Mouse (Mus musculus) hindbrain, postnatal 0 days (tissue): ENCODE measurements around the gene Wdr59. TPM values are rescaled to one million over a fixed set of nuclear protein-coding genes. Genes with fewer than 3 reads are reported as not detected.

ENCODE experiments used
- ATAC-seq: fragments of 200-750 bp; cut with Nextera tagmentation; 2 replicates; pipeline ENCODE4 v1.8.0; 2017; ENCODE audit warnings: mild to moderate bottlenecking, moderate TSS enrichment, moderate library complexity
- DNase-seq: peaks from one replicate; pipeline ENCODE4 v3.0.0-alpha.2; 2015; ENCODE audit warnings: low spot score
- H3K27ac ChIP-seq: fragments of 300-500 bp; sonication (generic); 2 replicates; pipeline ENCODE4 v1.5.1; 2014; ENCODE audit warnings: mild to moderate bottlenecking
- H3K27me3 ChIP-seq: fragments of 300-500 bp; sonication (generic); 2 replicates; pipeline ENCODE4 v1.6.1; 2014; ENCODE audit warnings: low read length, mixed read lengths; ENCODE audit not compliant: insufficient read depth
- H3K36me3 ChIP-seq: fragments of 300-500 bp; sonication (generic); 2 replicates; pipeline ENCODE4 v1.6.1; 2014; ENCODE audit warnings: low read length, mixed read lengths; ENCODE audit not compliant: insufficient read depth
- H3K4me1 ChIP-seq: fragments of 300-500 bp; sonication (generic); 2 replicates; pipeline ENCODE4 v1.6.1; 2014; ENCODE audit warnings: antibody characterized with exemption, low read length, mixed read lengths; ENCODE audit not compliant: insufficient read depth
- H3K4me2 ChIP-seq: fragments of 300-500 bp; sonication (generic); 2 replicates; pipeline ENCODE4 v1.6.1; 2014; ENCODE audit warnings: low read depth, mild to moderate bottlenecking, low read length, moderate library complexity, mixed read lengths
- H3K4me3 ChIP-seq: fragments of 300-500 bp; sonication (generic); 2 replicates; pipeline ENCODE4 v1.5.1; 2014; ENCODE audit warnings: low read length
- H3K9ac ChIP-seq: fragments of 300-500 bp; sonication (generic); replicated peaks from 2 replicates; pipeline ENCODE4 v1.6.1; 2014; ENCODE audit warnings: mild to moderate bottlenecking, low read length, moderate library complexity, mixed read lengths
- H3K9me3 ChIP-seq: fragments of 300-500 bp; sonication (generic); 2 replicates; pipeline ENCODE4 v1.6.1; 2016; ENCODE audit warnings: low read length, mixed read lengths
- CTCF ChIP-seq: IDR thresholded peaks from 2 replicates; pipeline ENCODE4 v1.5.1; 2016; ENCODE audit warnings: antibody characterized with exemption, control low read depth, low read depth
- WGBS: fragments of 180-500 bp; shearing (Covaris S2); extraction: QIAGEN DNeasy Blood & Tissue Kit; methylation state at CpG from one replicate; pipeline ENCODE4 v1.1.7; 2014; 5-methylcytosine and 5-hydroxymethylcytosine counted together
- polyA plus RNA-seq: library from polyadenylated mRNA; unstranded; fragments of >200 nt; fragmentation: Nextera tagmentation; extraction: Ambion mirVana; gene quantifications from 2 replicates; pipeline ENCODE4 v1.2.1, GENCODE M21; 2015
- total RNA-seq: library from RNA; depleted of rRNA; stranded (reverse); fragments of >200 nt; gene quantifications from 2 replicates; pipeline ENCODE4 v1.2.3, GENCODE M21; 2014

The Wdr59 gene
- total and polyA plus RNA-seq, 2 experiments from 2014 or later: 6.4 to 15.0 TPM

GRCm38 (mm10) chr8:111531621-111532020, 9.7 kb upstream of the Wdr59 start:
- Histone ChIP-seq H3K9ac (no peak overlapping the region), H3K9me3 (no peaks in the 10 kb centered on the region), H3K36me3 (no peaks in the 10 kb centered on the region), H3K4me1 (no peaks in the 10 kb centered on the region), H3K27me3 (no peaks in the 10 kb centered on the region), H3K4me2 (no peak overlapping the region), H3K4me3 (no peak overlapping the region), H3K27ac (no peak overlapping the region)
- WGBS: 79% methylated on average over 17 of the region's 17 CpGs
- DNase-seq: no peak
- no peak for TF ChIP-seq CTCF
- no peak for ATAC-seq

DNA sequence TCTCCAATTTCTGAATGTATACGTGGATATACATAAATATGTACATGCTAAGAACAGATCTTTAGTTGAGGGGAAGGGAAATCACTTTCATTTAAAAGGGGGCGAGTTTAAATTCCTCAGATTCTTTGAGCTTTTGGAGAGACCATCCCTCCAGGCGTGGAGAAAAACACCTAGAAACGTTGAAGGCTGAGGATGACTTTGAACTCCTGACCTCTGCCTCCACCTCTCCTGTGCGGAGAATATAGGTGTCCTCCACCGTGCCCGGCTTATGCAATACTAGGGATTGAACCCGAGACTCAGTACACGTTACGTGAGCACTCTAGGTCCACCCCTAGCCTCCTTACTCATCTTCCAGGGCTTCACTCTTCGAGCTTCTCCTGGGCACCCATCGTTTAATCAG, 9.3 kb upstream of the Wdr59 start:
- Histone ChIP-seq H3K9ac (no peak overlapping the region), H3K9me3 (no peaks in the 10 kb centered on the region), H3K27me3 (no peaks in the 10 kb centered on the region), H3K4me2 (no peak overlapping the region), H3K36me3 (no peaks in the 10 kb centered on the region), H3K4me1 (no peaks in the 10 kb centered on the region), H3K27ac (no peak overlapping the region), H3K4me3 (no peak overlapping the region)
- no peak for ATAC-seq
- WGBS: 81% methylated on average over 12 of the region's 12 CpGs
- no peak for DNase-seq
- no peak for TF ChIP-seq CTCF

GRCm38 (mm10) chr8:111528071-111528470, 6.2 kb upstream of the Wdr59 start:
- Histone ChIP-seq H3K4me3 (no peak overlapping the region), H3K4me1 (no peaks in the 10 kb centered on the region)

GRCm38 (mm10) chr8:111527149-111527548, 5.3 kb upstream of the Wdr59 start:
- Histone ChIP-seq H3K4me2 (no peak overlapping the region), H3K9me3 (no peaks in the 10 kb centered on the region), H3K36me3 (no peaks in the 10 kb centered on the region), H3K27me3 (no peaks in the 10 kb centered on the region), H3K27ac (no peak overlapping the region), H3K4me3 (no peak overlapping the region), H3K9ac (no peak overlapping the region), H3K4me1 (no peaks in the 10 kb centered on the region)
- WGBS: 66% methylated on average over 8 of the region's 8 CpGs
- TF ChIP-seq CTCF: no peak
- DNase-seq (no peak), ATAC-seq (no peak)

More at GRCm38 (mm10) chr8:111528071-111528470, 6.2 kb upstream of the Wdr59 start:
- WGBS: 81% methylated on average over 5 of the region's 5 CpGs
- no peak for TF ChIP-seq CTCF
- no peak overlapping the region for H3K9ac ChIP-seq
- DNase-seq: no peak
- no peaks in the 10 kb centered on the region for H3K27me3 ChIP-seq
- H3K9me3 ChIP-seq: no peaks in the 10 kb centered on the region
- no peak for ATAC-seq
- no peaks in the 10 kb centered on the region for H3K36me3 ChIP-seq
- H3K27ac ChIP-seq: no peak overlapping the region
- H3K4me2 ChIP-seq: no peak overlapping the region

DNA sequence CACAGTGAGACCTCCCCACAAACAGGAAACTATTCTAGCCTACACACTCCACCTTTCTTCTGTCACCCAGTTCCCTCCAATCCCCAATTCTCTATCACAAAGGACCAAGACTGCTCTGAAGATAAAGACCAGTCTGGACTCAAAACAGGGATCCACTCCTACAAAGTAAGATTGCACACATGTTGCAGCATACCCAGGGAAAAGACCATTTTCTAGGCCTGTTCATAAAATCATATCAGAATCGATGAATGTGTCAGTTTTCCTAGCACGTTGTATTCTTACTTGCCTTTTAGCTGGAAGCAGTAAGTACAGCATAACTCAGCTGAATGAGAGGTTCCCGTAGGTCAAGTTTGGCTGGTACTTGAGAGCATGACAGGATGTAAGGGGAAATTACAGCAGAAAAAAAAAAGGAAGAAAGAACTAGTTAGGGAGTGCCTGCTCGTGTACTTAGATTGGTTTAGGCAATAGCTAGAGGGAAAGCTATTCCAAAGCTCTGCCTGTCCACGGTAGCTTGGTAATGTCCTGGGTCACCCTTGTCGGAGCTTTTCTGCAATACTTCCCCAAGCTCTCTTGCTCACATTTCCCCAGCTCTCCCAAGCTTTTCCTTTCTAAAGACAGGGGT, 4.6 kb upstream of the Wdr59 start:
- Histone ChIP-seq H3K27ac (no peak overlapping the region), H3K9me3 (no peaks in the 10 kb centered on the region), H3K27me3 (no peaks in the 10 kb centered on the region), H3K9ac (no peak overlapping the region), H3K4me3 (no peak overlapping the region), H3K4me1 (no peaks in the 10 kb centered on the region), H3K36me3 (no peaks in the 10 kb centered on the region), H3K4me2 (no peak overlapping the region)
- no peak for DNase-seq
- 77% methylated on average over 6 of the region's 6 CpGs for WGBS
- no peak for ATAC-seq
- no peak for TF ChIP-seq CTCF

GRCm38 (mm10) chr8:111517466-111517865, 4.4 kb downstream of the Wdr59 start:
- WGBS: 82% methylated on average over 2 of the region's 2 CpGs
- TF ChIP-seq CTCF: no peak
- Histone ChIP-seq H3K4me2 (no peak overlapping the region), H3K27me3 (no peaks in the 10 kb centered on the region), H3K9ac (no peak overlapping the region), H3K27ac (no peak overlapping the region), H3K36me3 (no peaks in the 10 kb centered on the region), H3K4me1 (no peaks in the 10 kb centered on the region), H3K9me3 (no peaks in the 10 kb centered on the region), H3K4me3 (no peak overlapping the region)
- DNase-seq: no peak
- ATAC-seq: no peak

- ATAC-seq: no peak
- DNase-seq: no peak
- TF ChIP-seq CTCF: no peak
- no peaks in the 10 kb centered on the region for H3K27me3 ChIP-seq
- H3K4me2 ChIP-seq: no peak overlapping the region
- 83% methylated on average over 7 of the region's 7 CpGs for WGBS
- H3K9ac ChIP-seq: no peak overlapping the region
- H3K4me3 ChIP-seq: no peak overlapping the region
- no peaks in the 10 kb centered on the region for H3K36me3 ChIP-seq
- H3K27ac ChIP-seq: no peak overlapping the region
- H3K9me3 ChIP-seq: no peaks in the 10 kb centered on the region
- no peaks in the 10 kb centered on the region for H3K4me1 ChIP-seq
These were observed 5.3 kb downstream of the Wdr59 start for GRCm38 (mm10) chr8:111516451-111517035.
